Mouse (Mus musculus): Measurements from ENCODE around the gene Gal3st2b.
"Not testable (repeated sequence)": the region's sequence is repeated elsewhere in the genome, so short reads cannot be mapped to it uniquely, and the experiment has no call there.

GRCm38 (mm10) chr1:93978287-93978686, 60.2 kb downstream of the Gal3st2b start:
- not testable (repeated sequence) for TF ChIP-seq POLR2A (IDR thresholded peaks at IDR 0.05; ENCODE audit: low read depth, low read length); CTCF (IDR thresholded peaks at IDR 0.05; ENCODE audit: extremely low read depth, insufficient read length, insufficient replicate concordance, low read depth, low read length)
